Mouse (Mus musculus) MEL (cell line): Measurements from ENCODE around the gene Prap1. TPM values are rescaled to one million over a fixed set of nuclear protein-coding genes. Genes with fewer than 3 reads are reported as not detected.
A peak's percentile ranks its signal among the peaks of the same experiment; 100 is the strongest.
"Not testable (repeated sequence)": the region's sequence is repeated elsewhere in the genome, so short reads cannot be mapped to it uniquely, and the experiment has no call there.

ENCODE experiments used
- DNase-seq: peaks from one replicate; pipeline ENCODE4 v3.0.0; 2011; ENCODE audit warnings: low read depth, low spot score
- H3K27ac ChIP-seq: 2 replicates; pipeline ENCODE4 v1.5.1; 2012; ENCODE audit warnings: low read depth, mild to moderate bottlenecking, control low read depth, low read length, moderate library complexity; ENCODE audit not compliant: control insufficient read depth
- H3K27me3 ChIP-seq, 2 experiments: fragments of 150-350 bp in 1 of 2; sonication (generic) in 1 of 2; 2 replicates each; pipeline ENCODE4 v1.6.1; 2012; ENCODE audit warnings: low read length in 2 of 2, mild to moderate bottlenecking in 2 of 2, improper control_type of control experiment in 1 of 2, moderate library complexity in 1 of 2; ENCODE audit not compliant: insufficient read depth in 2 of 2, control insufficient read depth in 1 of 2
- H3K36me3 ChIP-seq, 2 experiments: 2 replicates each; pipeline ENCODE4 v1.6.1; 2012 to 2014; ENCODE audit warnings: low read length in 2 of 2, improper control_type of control experiment in 1 of 2, inconsistent platforms in 1 of 2, mild to moderate bottlenecking in 1 of 2; ENCODE audit not compliant: insufficient read depth in 2 of 2, control insufficient read depth in 1 of 2
- H3K4me1 ChIP-seq, 2 experiments: fragments of 150-350 bp in 1 of 2; sonication (generic) in 1 of 2; 2 replicates each; pipeline ENCODE4 v1.6.1; 2012; ENCODE audit warnings: low read length in 2 of 2, improper control_type of control experiment in 1 of 2, mild to moderate bottlenecking in 1 of 2; ENCODE audit not compliant: insufficient read depth in 2 of 2, control insufficient read depth in 1 of 2
- H3K4me3 ChIP-seq, 2 experiments: fragments of 150-350 bp in 1 of 2; sonication (generic) in 1 of 2; 2 replicates each; pipeline ENCODE4 v1.5.1; 2012; ENCODE audit warnings: low read depth in 2 of 2, low read length in 2 of 2, mild to moderate bottlenecking in 2 of 2, moderate library complexity in 2 of 2, control low read depth in 1 of 2, improper control_type of control experiment in 1 of 2; ENCODE audit not compliant: control insufficient read depth in 1 of 2, insufficient read depth in 1 of 2
- H3K79me2 ChIP-seq: 2 replicates; pipeline ENCODE4 v1.6.1; 2012; ENCODE audit warnings: mild to moderate bottlenecking, low read length, moderate library complexity; ENCODE audit not compliant: control insufficient read depth, poor library complexity, insufficient read depth
- H3K9ac ChIP-seq: 2 replicates; pipeline ENCODE4 v1.6.1; 2012; ENCODE audit warnings: low read depth, mild to moderate bottlenecking, control low read depth, low read length, moderate library complexity; ENCODE audit not compliant: control insufficient read depth, poor library complexity, severe bottlenecking
- H3K9me3 ChIP-seq: fragments of 150-350 bp; sonication (generic); replicated peaks from 2 replicates; pipeline ENCODE4 v1.6.1; 2012; ENCODE audit warnings: mild to moderate bottlenecking, low read length, improper control_type of control experiment, moderate library complexity; ENCODE audit not compliant: insufficient read depth
- CTCF ChIP-seq, 3 experiments: IDR thresholded peaks in 2 of 3; conservative IDR thresholded peaks in 1 of 3; 2 replicates each; pipeline ENCODE4 v1.5.1; 2011 to 2012; ENCODE audit warnings: low read length in 3 of 3, low read depth in 2 of 3, mild to moderate bottlenecking in 2 of 3, improper control_type of control experiment in 1 of 3, inconsistent platforms in 1 of 3, mixed read lengths in 1 of 3, moderate library complexity in 1 of 3; ENCODE audit not compliant: control insufficient read depth in 1 of 3, insufficient read depth in 1 of 3, poor library complexity in 1 of 3, severe bottlenecking in 1 of 3
- ELF1 ChIP-seq: IDR thresholded peaks from 2 replicates; pipeline ENCODE4 v1.6.1; 2014; ENCODE audit warnings: low read depth, mild to moderate bottlenecking, inconsistent platforms, low read length, improper control_type of control experiment, moderate library complexity
- EP300 ChIP-seq, 2 experiments: IDR thresholded peaks; 2 replicates each; pipeline ENCODE4 v1.6.1; 2011; ENCODE audit warnings: improper control_type of control experiment in 2 of 2, low read length in 2 of 2, low read depth in 1 of 2, mild to moderate bottlenecking in 1 of 2
- ETS1 ChIP-seq: IDR thresholded peaks from 2 replicates; pipeline ENCODE4 v1.6.1; 2012; ENCODE audit warnings: low read depth, mild to moderate bottlenecking, inconsistent platforms, low read length, improper control_type of control experiment, moderate library complexity
- GATA1 ChIP-seq: IDR thresholded peaks from 2 replicates; pipeline ENCODE4 v1.6.1; 2011; ENCODE audit warnings: low read depth, low read length, improper control_type of control experiment
- JUND ChIP-seq: IDR thresholded peaks from 2 replicates; pipeline ENCODE4 v1.6.1; 2011; ENCODE audit warnings: low read depth, mild to moderate bottlenecking, improper control_type of control experiment, low read length
- MEF2A ChIP-seq: IDR thresholded peaks from 2 replicates; pipeline ENCODE4 v1.6.1; 2014; ENCODE audit warnings: low read depth, mild to moderate bottlenecking, inconsistent platforms, low read length, improper control_type of control experiment; ENCODE audit not compliant: poor library complexity, insufficient replicate concordance, severe bottlenecking; ENCODE audit errors: extremely low read depth
- MYC ChIP-seq: IDR thresholded peaks from 2 replicates; pipeline ENCODE4 v1.6.1; 2011; ENCODE audit warnings: low read depth, mild to moderate bottlenecking, low read length, improper control_type of control experiment, moderate library complexity
- NELFE ChIP-seq: IDR thresholded peaks from 2 replicates; pipeline ENCODE4 v1.6.1; 2011; ENCODE audit warnings: low read depth, low read length, improper control_type of control experiment
- RCOR1 ChIP-seq: IDR thresholded peaks from 2 replicates; pipeline ENCODE4 v1.6.1; 2012; ENCODE audit warnings: low read depth, mild to moderate bottlenecking, inconsistent platforms, low read length, improper control_type of control experiment
- SIN3A ChIP-seq: IDR thresholded peaks from 2 replicates; pipeline ENCODE4 v1.6.1; 2012; ENCODE audit warnings: low read length, improper control_type of control experiment, inconsistent platforms
- SMC3 ChIP-seq: IDR thresholded peaks from 2 replicates; pipeline ENCODE4 v1.6.1; 2011; ENCODE audit warnings: low read depth, low read length, improper control_type of control experiment
- TAL1 ChIP-seq: IDR thresholded peaks from 2 replicates; pipeline ENCODE4 v1.6.1; 2012; ENCODE audit warnings: mild to moderate bottlenecking, inconsistent platforms, low read length, moderate library complexity, mixed read lengths
- TCF12 ChIP-seq: IDR thresholded peaks from 2 replicates; pipeline ENCODE4 v1.6.1; 2014; ENCODE audit warnings: low read depth, mild to moderate bottlenecking, inconsistent platforms, low read length, improper control_type of control experiment, moderate library complexity
- ZC3H11A ChIP-seq: IDR thresholded peaks from 2 replicates; pipeline ENCODE4 v1.6.1; 2012; ENCODE audit warnings: low read depth, mild to moderate bottlenecking, inconsistent platforms, low read length, improper control_type of control experiment
- ZMIZ1 ChIP-seq: IDR thresholded peaks from 2 replicates; pipeline ENCODE4 v1.6.1; 2012; ENCODE audit warnings: low read depth, mild to moderate bottlenecking, inconsistent platforms, low read length, improper control_type of control experiment, moderate library complexity
- ZNF384 ChIP-seq: IDR thresholded peaks from 2 replicates; pipeline ENCODE4 v1.6.1; 2012; ENCODE audit warnings: low read depth, mild to moderate bottlenecking, inconsistent platforms, low read length, improper control_type of control experiment
- polyA plus RNA-seq, 2 experiments: library from polyadenylated mRNA; stranded (reverse) in 1 of 2; unstranded in 1 of 2; fragments of >175 nt in 1 of 2; fragments of >200 nt in 1 of 2; gene quantifications; 2 replicates each; pipeline versions ENCODE4 v1.2.1 to v1.2.4; 2012; ENCODE audit warnings: low replicate concordance in 2 of 2, low read depth in 1 of 2; ENCODE audit not compliant: insufficient read length in 2 of 2, insufficient read depth in 1 of 2, missing spikeins in 1 of 2
- total RNA-seq: library from RNA; depleted of rRNA; stranded (reverse); fragments of 300-350 nt; gene quantifications from 2 replicates; pipeline ENCODE4 v1.2.3, GENCODE M21; 2012

Prap1 gene
- total and polyA plus RNA-seq, 3 experiments, result not detected

- DNase-seq, result peak; percentile 69
- not testable (repeated sequence) for H3K9me3 ChIP-seq, H3K27ac ChIP-seq, H3K9ac ChIP-seq, H3K79me2 ChIP-seq, H3K27me3 ChIP-seq, H3K4me3 ChIP-seq
- TF ChIP-seq RCOR1, result peak; percentile 92
- TF ChIP-seq SIN3A, result peak; percentile 58; the same call in 1 of the 2 replicates
- TF ChIP-seq TAL1, result peak; percentile 51
- TF ChIP-seq GATA1, result peak; percentile 83
- TF ChIP-seq ETS1, result peak; percentile 48; the same call in 1 of the 2 replicates
- TF ChIP-seq EP300 (IDR thresholded peaks at IDR 0.05; ENCODE audit: low read depth in 1 of 2, low read length in 2 of 2), result peak; percentile 81 to 83
- peak; percentile 79 for TF ChIP-seq TCF12
- peaks cover 0 to 16% of the 10 kb centered on the region in 2 experiments; a peak in 2 of 4 replicates for H3K36me3 ChIP-seq
- H3K4me1 ChIP-seq, result peaks cover 0 to 21% of the 10 kb centered on the region in 2 experiments; a peak in 2 of 4 replicates
Observed at GRCm38 (mm10) chr7:140134033-140134432, 40.8 kb downstream of the Prap1 start.

GRCm38 (mm10) chr7:140135106-140135770 is 42.0 kb downstream of the Prap1 start:
- Histone ChIP-seq H3K27ac (no peak overlapping the region), H3K4me3 (no peak overlapping the region), H3K36me3 (peaks cover 0 to 16% of the 10 kb centered on the region in 2 experiments; a peak in 2 of 4 replicates), H3K79me2 (peaks cover 2% of the 10 kb centered on the region; the same call in 1 of the 2 replicates), H3K9me3 (no peaks in the 10 kb centered on the region), H3K27me3 (no peaks in the 10 kb centered on the region), H3K4me1 (peaks cover 0 to 21% of the 10 kb centered on the region in 2 experiments; a peak in 2 of 4 replicates), H3K9ac (no peak overlapping the region)
- DNase-seq, result peak; percentile 39
- TF ChIP-seq MEF2A, result no peak
- no peak for TF ChIP-seq ELF1
- TF ChIP-seq ZNF384, result no peak
- TF ChIP-seq CTCF (IDR thresholded peaks at IDR 0.05 in 2 of 3, conservative IDR thresholded peaks at IDR 0.05 in 1 of 3; ENCODE audit: control insufficient read depth in 1 of 3, insufficient read depth in 1 of 3, low read depth in 2 of 3, low read length in 3 of 3, poor library complexity in 1 of 3, severe bottlenecking in 1 of 3), result no peak
- no peak for TF ChIP-seq JUND
- TF ChIP-seq EP300 (IDR thresholded peaks at IDR 0.05; ENCODE audit: low read depth in 1 of 2, low read length in 2 of 2), result no peak
- TF ChIP-seq MYC, result no peak
- no peak for TF ChIP-seq SMC3
- no peak for TF ChIP-seq ZMIZ1
- no peak for TF ChIP-seq SIN3A
- no peak for TF ChIP-seq NELFE
- no peak for TF ChIP-seq ZC3H11A
- TF ChIP-seq, all 39 proteins: peak for 0
